Mouse (Mus musculus) kidney, postnatal 0 days (tissue): Measurements from ENCODE around the gene Plekhm2. TPM values are rescaled to one million over a fixed set of nuclear protein-coding genes. Genes with fewer than 3 reads are reported as not detected.

Source experiments
- ATAC-seq: fragments of 200-750 bp; cut with Nextera tagmentation; replicated peaks from 2 replicates; pipeline ENCODE4 v1.8.0; 2017; ENCODE audit warnings: low read depth, moderate number of reproducible peaks, moderate TSS enrichment, moderate library complexity; ENCODE audit not compliant: low FRiP score
- DNase-seq: peaks from one replicate; pipeline ENCODE4 v3.0.0-alpha.2; 2016; ENCODE audit warnings: low spot score
- H3K27ac ChIP-seq: fragments of 300-500 bp; sonication (generic); 2 replicates; pipeline ENCODE4 v1.5.1; 2014; ENCODE audit warnings: mild to moderate bottlenecking
- H3K27me3 ChIP-seq: fragments of 300-500 bp; sonication (generic); 2 replicates; pipeline ENCODE4 v1.6.1; 2014; ENCODE audit warnings: low read length, mixed read lengths; ENCODE audit not compliant: insufficient read depth
- H3K36me3 ChIP-seq: fragments of 300-500 bp; sonication (generic); 2 replicates; pipeline ENCODE4 v1.6.1; 2014; ENCODE audit warnings: low read length, mixed read lengths; ENCODE audit not compliant: insufficient read depth
- H3K4me1 ChIP-seq: fragments of 300-500 bp; sonication (generic); replicated peaks from 2 replicates; pipeline ENCODE4 v1.6.1; 2014; ENCODE audit warnings: antibody characterized with exemption, low read length, mixed read lengths; ENCODE audit not compliant: insufficient read depth
- H3K4me2 ChIP-seq: fragments of 300-500 bp; sonication (generic); 2 replicates; pipeline ENCODE4 v1.6.1; 2014; ENCODE audit warnings: mild to moderate bottlenecking, low read length, moderate library complexity, mixed read lengths
- H3K4me3 ChIP-seq: fragments of 300-500 bp; sonication (generic); replicated peaks from 2 replicates; pipeline ENCODE4 v1.5.1; 2014; ENCODE audit warnings: low read depth, low read length
- H3K9ac ChIP-seq: fragments of 300-500 bp; sonication (generic); 2 replicates; pipeline ENCODE4 v1.6.1; 2014; ENCODE audit warnings: low read depth, low read length
- H3K9me3 ChIP-seq: fragments of 300-500 bp; sonication (generic); replicated peaks from 2 replicates; pipeline ENCODE4 v1.6.1; 2016; ENCODE audit warnings: low read length, inconsistent platforms, mixed read lengths
- CTCF ChIP-seq: IDR thresholded peaks from 2 replicates; pipeline ENCODE4 v1.5.1; 2016; ENCODE audit warnings: antibody characterized with exemption, low read depth, mild to moderate bottlenecking, moderate library complexity
- WGBS: fragments of 180-500 bp; shearing (Covaris S2); extraction: QIAGEN DNeasy Blood & Tissue Kit; methylation state at CpG from one replicate; pipeline ENCODE4 v1.1.7; 2014; 5-methylcytosine and 5-hydroxymethylcytosine counted together
- polyA plus RNA-seq: library from polyadenylated mRNA; unstranded; fragments of >200 nt; fragmentation: Nextera tagmentation; extraction: Ambion mirVana; gene quantifications from 2 replicates; pipeline ENCODE4 v1.2.1, GENCODE M21; 2015

Gene Plekhm2
- polyA plus RNA-seq, 1 experiment from 2014 or later, result 6.2 TPM

DNA sequence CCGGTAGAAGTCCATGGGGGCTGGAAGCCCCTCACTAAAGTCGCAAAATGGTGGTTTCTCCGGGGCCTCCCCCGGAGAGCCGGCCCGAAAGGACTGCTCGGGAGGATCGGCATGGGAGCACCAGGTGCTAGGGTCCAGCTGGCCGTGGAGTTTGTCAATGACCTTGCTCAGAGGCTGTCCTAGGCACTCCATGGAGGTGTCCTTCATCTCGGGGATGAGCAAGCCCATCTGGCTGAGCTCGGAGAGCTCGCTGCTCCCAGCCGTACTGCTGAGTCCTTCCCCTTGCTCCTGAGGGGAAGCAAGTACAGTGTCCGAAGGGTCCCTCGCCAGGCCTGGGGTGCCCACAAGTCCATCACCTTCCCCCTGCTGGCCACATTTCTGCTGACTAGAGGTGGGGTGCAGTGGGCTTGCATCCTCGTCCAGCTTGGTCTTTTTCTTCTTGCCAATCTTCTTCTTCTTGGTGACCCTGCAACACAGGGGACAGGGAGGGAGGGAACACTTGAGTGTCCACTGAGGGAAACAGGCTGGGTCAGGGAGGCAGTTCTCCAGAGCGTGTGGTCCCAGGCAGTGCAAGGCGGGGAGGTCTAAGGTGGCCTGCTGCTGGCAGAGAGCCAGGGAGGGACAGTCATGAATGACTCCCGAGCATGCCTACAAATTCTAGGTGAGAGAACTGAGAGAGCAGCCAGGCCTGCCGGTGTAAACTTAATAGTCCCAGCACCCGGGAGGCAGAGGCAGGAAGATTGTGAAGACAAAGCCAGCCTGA is 32.4 kb downstream of the Plekhm2 start:
- H3K27ac ChIP-seq, result no peak overlapping the region
- no peak overlapping the region for H3K4me3 ChIP-seq
- H3K4me1 ChIP-seq, result no peaks in the 10 kb centered on the region
- DNase-seq, result no peak
- WGBS, result 80% methylated on average over 21 of the region's 21 CpGs
- ATAC-seq, result no peak
- H3K4me2 ChIP-seq, result no peak overlapping the region
- H3K27me3 ChIP-seq, result no peaks in the 10 kb centered on the region
- no peak for TF ChIP-seq CTCF
- peaks cover 69% of the 10 kb centered on the region for H3K36me3 ChIP-seq
- no peaks in the 10 kb centered on the region for H3K9me3 ChIP-seq
- no peak overlapping the region for H3K9ac ChIP-seq

DNA sequence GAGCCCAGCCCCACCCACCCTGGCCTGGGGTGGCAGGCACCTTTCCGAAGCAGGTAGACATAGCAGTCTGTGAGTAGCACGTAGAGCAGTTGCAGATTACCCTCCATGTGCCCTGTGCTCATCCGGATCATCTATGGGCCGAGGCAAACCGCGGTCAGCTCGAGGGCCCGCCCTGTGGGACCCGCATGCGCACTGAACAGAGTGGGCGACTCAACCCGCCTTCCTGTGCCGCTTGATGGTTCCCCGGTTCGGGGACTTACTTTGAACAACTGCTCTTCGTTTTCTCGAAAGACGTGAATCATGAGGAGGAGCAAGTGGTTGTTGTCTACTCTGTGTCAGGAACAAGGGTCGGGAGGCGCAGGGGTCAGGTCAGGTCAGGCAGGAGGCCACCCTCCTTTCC is 33.4 kb downstream of the Plekhm2 start:
- no peak overlapping the region for H3K27ac ChIP-seq
- no peaks in the 10 kb centered on the region for H3K9me3 ChIP-seq
- TF ChIP-seq CTCF, result no peak
- no peaks in the 10 kb centered on the region for H3K27me3 ChIP-seq
- no peak overlapping the region for H3K4me3 ChIP-seq
- WGBS, result 94% methylated on average over 20 of the region's 20 CpGs
- peaks cover 66% of the 10 kb centered on the region for H3K36me3 ChIP-seq
- ATAC-seq, result no peak
- H3K4me2 ChIP-seq, result no peak overlapping the region
- H3K4me1 ChIP-seq, result no peaks in the 10 kb centered on the region
- DNase-seq, result no peak
- H3K9ac ChIP-seq, result no peak overlapping the region

DNA sequence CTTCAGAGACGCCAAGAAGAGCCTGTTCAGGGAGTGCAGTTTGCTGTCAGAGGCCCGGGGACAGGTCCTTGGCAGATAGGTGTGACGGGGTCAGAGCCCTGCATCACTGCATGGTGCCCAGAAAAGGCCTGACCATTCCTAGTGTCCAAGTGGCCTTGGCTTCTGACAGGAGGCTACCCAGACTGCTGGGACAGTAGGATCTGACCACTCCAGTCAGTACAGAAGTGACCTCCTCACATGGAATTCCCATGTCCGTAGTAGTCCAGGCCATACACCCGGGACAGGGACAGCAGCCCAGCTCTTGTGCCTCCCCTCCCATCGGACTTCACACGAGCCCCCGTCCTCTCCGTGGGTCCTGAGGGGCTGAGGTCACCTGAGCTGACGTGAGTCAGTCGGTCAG is 34.7 kb downstream of the Plekhm2 start:
- Histone ChIP-seq H3K4me2 (no peak overlapping the region), H3K27me3 (no peaks in the 10 kb centered on the region), H3K4me1 (no peaks in the 10 kb centered on the region), H3K9ac (no peak overlapping the region), H3K9me3 (no peaks in the 10 kb centered on the region), H3K27ac (no peak overlapping the region), H3K36me3 (peaks cover 71% of the 10 kb centered on the region), H3K4me3 (no peak overlapping the region)
- DNase-seq (no peak), ATAC-seq (no peak)
- TF ChIP-seq CTCF, result no peak
- 93% methylated on average over 11 of the region's 11 CpGs for WGBS

DNA sequence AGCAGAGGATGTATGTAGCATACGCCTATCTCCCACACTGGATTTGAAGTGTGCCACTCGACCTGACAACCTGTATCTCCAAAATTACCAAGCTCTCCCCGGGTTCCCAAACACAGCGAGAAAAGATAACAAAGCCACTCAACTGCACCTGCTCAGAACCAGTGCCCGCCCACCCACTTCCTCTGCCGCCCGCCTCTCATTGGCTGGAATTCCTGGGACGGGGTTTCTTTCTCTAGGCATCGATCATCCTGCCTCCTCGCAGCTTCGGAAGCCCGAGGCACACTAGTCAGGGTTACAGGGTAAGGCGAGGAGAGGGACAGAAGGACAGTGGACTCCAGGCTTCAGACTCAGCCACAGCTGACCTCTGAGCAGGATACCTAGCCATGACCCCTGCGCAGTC is 36.0 kb downstream of the Plekhm2 start:
- H3K4me2 ChIP-seq, result no peak overlapping the region
- no peak for DNase-seq
- H3K27ac ChIP-seq, result no peak overlapping the region
- peaks cover 66% of the 10 kb centered on the region for H3K36me3 ChIP-seq
- 0 out of 2 replicates have a peak, but pooled peaks cover under 1% of the 10 kb centered on the region for H3K4me1 ChIP-seq
- no peaks in the 10 kb centered on the region for H3K27me3 ChIP-seq
- H3K4me3 ChIP-seq, result no peak overlapping the region
- no peak overlapping the region for H3K9ac ChIP-seq
- TF ChIP-seq CTCF, result no peak
- WGBS, result 85% methylated on average over 14 of the region's 14 CpGs
- H3K9me3 ChIP-seq, result no peaks in the 10 kb centered on the region
- no peak for ATAC-seq

DNA sequence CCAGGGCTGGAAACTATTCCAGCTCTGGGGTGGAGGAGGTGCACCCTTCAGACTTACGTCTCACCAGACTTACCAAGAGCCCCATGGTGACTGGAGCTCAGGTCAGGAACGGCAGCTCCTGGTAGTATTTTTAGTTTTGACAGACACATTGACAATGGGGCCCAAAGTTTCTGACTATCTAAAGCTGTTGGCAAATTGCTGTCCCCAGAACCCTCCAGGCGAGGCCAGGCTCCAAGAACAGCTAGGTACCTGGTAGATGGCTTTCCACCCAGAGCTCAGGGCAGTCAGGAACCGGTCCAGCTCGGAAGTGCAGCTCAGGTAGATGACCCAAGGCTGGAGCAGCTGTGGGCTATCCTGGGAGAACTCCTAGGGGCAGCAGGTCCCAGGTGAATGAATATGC is 37.2 kb downstream of the Plekhm2 start:
- ATAC-seq (no peak), DNase-seq (no peak)
- no peak overlapping the region for H3K4me2 ChIP-seq
- 86% methylated on average over 5 of the region's 5 CpGs for WGBS
- no peak overlapping the region for H3K9ac ChIP-seq
- H3K4me1 ChIP-seq, result 0 out of 2 replicates have a peak, but pooled peaks cover 6% of the 10 kb centered on the region
- no peaks in the 10 kb centered on the region for H3K27me3 ChIP-seq
- H3K36me3 ChIP-seq, result peaks cover 59% of the 10 kb centered on the region
- no peak overlapping the region for H3K4me3 ChIP-seq
- no peak for TF ChIP-seq CTCF
- H3K9me3 ChIP-seq, result no peaks in the 10 kb centered on the region
- H3K27ac ChIP-seq, result no peak overlapping the region

DNA sequence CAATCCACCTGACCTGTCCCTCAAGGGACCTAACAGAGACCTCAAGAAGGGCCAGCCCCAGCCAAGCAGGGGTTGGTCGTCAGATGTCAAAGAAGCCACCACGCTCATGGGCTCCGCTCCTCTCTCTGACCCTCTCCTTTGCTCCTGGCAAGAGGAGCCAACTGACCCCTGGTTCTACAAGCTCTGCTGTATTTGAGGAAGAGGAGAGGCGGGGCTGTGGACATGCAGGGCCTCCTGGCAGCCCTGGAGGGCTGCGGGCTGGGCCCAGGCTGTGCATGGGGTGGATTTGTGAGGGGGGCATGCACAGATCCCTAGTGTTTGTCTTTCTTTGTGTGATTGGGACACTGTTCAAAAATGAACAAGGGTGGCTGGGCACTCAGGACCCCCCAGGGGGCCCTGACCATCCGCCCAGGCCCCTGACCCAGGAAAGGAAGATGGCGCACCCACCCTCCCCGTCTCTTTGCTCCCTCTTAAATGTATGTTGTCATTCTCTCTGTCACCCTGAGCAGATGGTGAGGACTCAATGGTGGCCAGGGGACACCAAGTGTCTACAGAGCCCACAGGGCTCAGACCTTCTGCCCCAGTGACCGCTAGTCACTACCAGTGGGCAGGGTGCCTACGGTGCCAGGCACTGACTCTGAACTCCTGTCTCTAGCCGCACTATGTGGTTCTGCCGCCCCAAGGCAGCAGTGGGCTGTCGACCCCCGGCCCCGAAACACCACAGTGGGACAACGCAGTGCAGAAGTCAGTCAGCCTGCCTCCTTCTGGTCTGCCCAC is 38.7 kb downstream of the Plekhm2 start:
- Histone ChIP-seq H3K9me3 (no peaks in the 10 kb centered on the region), H3K27me3 (no peaks in the 10 kb centered on the region), H3K4me1 (0 out of 2 replicates have a peak, but pooled peaks cover 6% of the 10 kb centered on the region), H3K36me3 (peaks cover 44% of the 10 kb centered on the region), H3K4me2 (no peak overlapping the region), H3K27ac (no peak overlapping the region), H3K9ac (no peak overlapping the region), H3K4me3 (no peak overlapping the region)
- DNase-seq (no peak), ATAC-seq (no peak)
- 89% methylated on average over 16 of the region's 16 CpGs for WGBS
- no peak for TF ChIP-seq CTCF
